ENCODE assay signal across 7 mouse cellular contexts in the genomic region with DNA sequence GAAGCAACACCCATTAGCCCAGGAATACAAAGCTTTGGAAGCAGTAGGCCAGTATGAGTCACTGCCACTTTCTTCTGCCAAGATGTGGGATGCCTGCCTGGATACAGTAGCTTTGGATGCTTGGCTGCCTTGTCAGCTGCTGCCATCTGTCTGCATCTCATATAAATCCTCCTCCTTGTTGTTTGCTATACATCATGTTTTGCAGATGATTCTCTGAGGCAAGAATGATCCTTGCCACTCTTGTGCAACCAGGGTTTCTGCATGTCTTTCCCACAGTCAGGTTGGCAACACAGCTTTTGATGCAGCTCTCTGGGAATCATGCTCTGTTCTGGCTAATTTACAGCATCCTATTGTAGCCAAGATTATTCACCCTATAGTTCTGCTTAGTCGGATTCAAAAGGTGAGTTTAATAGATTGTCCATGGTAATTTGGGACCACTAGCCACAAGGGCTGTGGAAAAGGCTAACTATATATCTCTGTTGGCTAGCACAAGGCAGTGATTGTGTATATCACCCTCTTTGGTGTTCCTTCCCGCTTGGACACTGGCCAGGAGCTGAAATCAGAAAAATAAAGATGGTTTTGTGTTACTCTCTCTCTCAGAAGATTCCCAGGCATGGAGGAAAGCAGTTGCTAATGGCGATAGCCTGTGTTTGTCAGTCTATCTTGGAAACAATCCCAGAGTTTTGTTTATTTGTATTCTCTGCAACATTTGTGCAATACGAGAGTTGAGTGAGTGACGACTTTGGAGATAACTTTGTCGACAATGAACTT.
DNase-seq lines count a peak whose midpoint lies in the region; ATAC-seq and TF ChIP-seq lines count a peak whose summit lies in the region.

No protein-coding gene starts in this region.

- H3K79me2 ChIP-seq in C2C12 (ENCODE audit: control insufficient read depth, insufficient read depth): no peaks in the 10 kb centered on the region

- H3K79me3 ChIP-seq in C2C12 (ENCODE audit: low read depth): no peaks in the 10 kb centered on the region

- peak; percentile 94 for DNase-seq in brain, adult 2 months (ENCODE audit: low read depth, low spot score)
- peak; percentile 75 to 88 for DNase-seq in frontal cortex, postnatal 36 days (ENCODE audit: low spot score in 2 of 2)
- peak; percentile 52 to 86 for DNase-seq in left cerebral cortex, adult 9 months (ENCODE audit: low spot score in 2 of 2)
- peak; percentile 83 to 93 for DNase-seq in right cerebral cortex, postnatal 10 days (ENCODE audit: low spot score in 2 of 2)
- no peak for DNase-seq in c-Kit-positive CD71-positive TER-119-positive erythroid progenitor cells, embryonic 14.5 days (ENCODE audit: low spot score)

- no peak for TF ChIP-seq CTCF in C2C12 (IDR thresholded peaks at IDR 0.05; ENCODE audit: control insufficient read depth, insufficient read depth, insufficient read length)

- H3ac ChIP-seq in C2C12 (ENCODE audit: control insufficient read depth, insufficient read length, low read depth): no peak overlapping the region

- ATAC-seq in inflammation-experienced regulatory T-cells, adult 6 months: no peak

- H3K27me3 ChIP-seq in C2C12 (ENCODE audit: control insufficient read depth, insufficient read depth, insufficient read length): no peaks in the 10 kb centered on the region

- H3K4me3 ChIP-seq in C2C12 (ENCODE audit: insufficient read depth, poor library complexity, severe bottlenecking): no peak overlapping the region

- no peaks in the 10 kb centered on the region for H3K36me3 ChIP-seq in C2C12 (ENCODE audit: control insufficient read depth, insufficient read depth)

TF ChIP-seq in C2C12, 6 proteins besides CTCF, POLR2A, EP300 and RAD21:
- peak; percentile 33 for TF ChIP-seq MYOD1 (IDR thresholded peaks at IDR 0.05; ENCODE audit: control insufficient read depth, insufficient read length, low read depth)
- no peak for TF ChIP-seq FOSL1 (IDR thresholded peaks at IDR 0.05; ENCODE audit: insufficient read depth, low read length, poor library complexity, severe bottlenecking)
- TF ChIP-seq MYOG (IDR thresholded peaks at IDR 0.05; ENCODE audit: control insufficient read depth, extremely low read depth, insufficient read length): no peak
- TF ChIP-seq USF1 (IDR thresholded peaks at IDR 0.05; ENCODE audit: low read depth): no peak
- TF ChIP-seq CEBPB (IDR thresholded peaks at IDR 0.05; ENCODE audit: low read depth): peak; percentile 50
- no peak for TF ChIP-seq MAX (IDR thresholded peaks at IDR 0.05)
